Mouse (Mus musculus) forebrain, embryonic 11.5 days (tissue): Measurements from ENCODE around the gene Rin1. TPM values are rescaled to one million over a fixed set of nuclear protein-coding genes. Genes with fewer than 3 reads are reported as not detected.

ENCODE experiments used
- ATAC-seq: fragments of 200-750 bp; cut with Nextera tagmentation; replicated peaks from 2 replicates; pipeline ENCODE4 v1.8.0; 2017; ENCODE audit warnings: moderate TSS enrichment; ENCODE audit not compliant: low FRiP score
- DNase-seq: peaks from one replicate; pipeline ENCODE4 v3.0.0-alpha.2; 2017; ENCODE audit warnings: low spot score
- H3K27ac ChIP-seq: fragments of 300-500 bp; sonication (generic); 2 replicates; pipeline ENCODE4 v1.5.1; 2014; ENCODE audit warnings: low read depth, low read length
- H3K27me3 ChIP-seq: fragments of 300-500 bp; sonication (generic); 2 replicates; pipeline ENCODE4 v1.6.1; 2014; ENCODE audit warnings: mild to moderate bottlenecking, low read length, mixed read lengths; ENCODE audit not compliant: control insufficient read depth, insufficient read depth
- H3K36me3 ChIP-seq: fragments of 300-500 bp; sonication (generic); 2 replicates; pipeline ENCODE4 v1.6.1; 2014; ENCODE audit warnings: mild to moderate bottlenecking, low read length, moderate library complexity, mixed read lengths; ENCODE audit not compliant: control insufficient read depth, insufficient read depth
- H3K4me1 ChIP-seq: fragments of 300-500 bp; sonication (generic); replicated peaks from 2 replicates; pipeline ENCODE4 v1.6.1; 2014; ENCODE audit warnings: low read length, mixed read lengths; ENCODE audit not compliant: control insufficient read depth, insufficient read depth
- H3K4me2 ChIP-seq: fragments of 300-500 bp; sonication (generic); 2 replicates; pipeline ENCODE4 v1.6.1; 2014; ENCODE audit warnings: low read depth, mild to moderate bottlenecking, low read length, moderate library complexity, mixed read lengths; ENCODE audit not compliant: severe bottlenecking
- H3K4me3 ChIP-seq: fragments of 300-500 bp; sonication (generic); 2 replicates; pipeline ENCODE4 v1.5.1; 2014; ENCODE audit warnings: low read depth, low read length
- H3K9ac ChIP-seq: fragments of 300-500 bp; sonication (generic); 2 replicates; pipeline ENCODE4 v1.6.1; 2014; ENCODE audit warnings: low read length
- H3K9me3 ChIP-seq: fragments of 300-500 bp; sonication (generic); 2 replicates; pipeline ENCODE4 v1.6.1; 2016; ENCODE audit warnings: low read length, mixed read lengths; ENCODE audit not compliant: control insufficient read depth
- WGBS: fragments of 180-500 bp; shearing (Covaris S2); extraction: QIAGEN DNeasy Blood & Tissue Kit; methylation state at CpG from one replicate; pipeline ENCODE4 v1.1.7; 2014; 5-methylcytosine and 5-hydroxymethylcytosine counted together
- polyA plus RNA-seq: library from polyadenylated mRNA; unstranded; fragments of >200 nt; fragmentation: Nextera tagmentation; extraction: Ambion mirVana; gene quantifications from 2 replicates; pipeline ENCODE4 v1.2.1, GENCODE M21; 2014

The Rin1 gene
- polyA plus RNA-seq, 1 experiment from 2014 or later, result 2.0 TPM

- Histone ChIP-seq H3K9me3 (no peaks in the 10 kb centered on the region), H3K4me1 (peaks cover 11% of the 10 kb centered on the region; the same call in 1 of the 2 replicates), H3K36me3 (no peaks in the 10 kb centered on the region), H3K4me2 (peak overlapping the region; percentile 15; the same call in 1 of the 2 replicates), H3K27ac (0 out of 2 replicates have a peak overlapping the region, but pooled peaks have one; percentile 18), H3K4me3 (no peak overlapping the region), H3K27me3 (no peaks in the 10 kb centered on the region), H3K9ac (peak overlapping the region; percentile 35; the same call in 1 of the 2 replicates)
- ATAC-seq, result peak; percentile 31; the same call in 1 of the 2 replicates
- 13% methylated on average over 10 of the region's 10 CpGs for WGBS
- no peak for DNase-seq
Measured at GRCm38 (mm10) chr19:5058801-5059771, 8.8 kb downstream of the Rin1 start.

GRCm38 (mm10) chr19:5060365-5061330 is 10.4 kb downstream of the Rin1 start:
- no peaks in the 10 kb centered on the region for H3K36me3 ChIP-seq
- H3K27me3 ChIP-seq, result no peaks in the 10 kb centered on the region
- WGBS, result 44% methylated on average over 5 of the region's 5 CpGs
- H3K4me2 ChIP-seq, result no peak overlapping the region
- no peaks in the 10 kb centered on the region for H3K9me3 ChIP-seq
- ATAC-seq, result no peak
- no peak overlapping the region for H3K27ac ChIP-seq
- H3K9ac ChIP-seq, result no peak overlapping the region
- peaks cover 11% of the 10 kb centered on the region; the same call in 1 of the 2 replicates for H3K4me1 ChIP-seq
- no peak overlapping the region for H3K4me3 ChIP-seq
- no peak for DNase-seq

GRCm38 (mm10) chr19:5062041-5062440 is 11.8 kb downstream of the Rin1 start:
- Histone ChIP-seq H3K4me2 (no peak overlapping the region), H3K9me3 (no peaks in the 10 kb centered on the region), H3K36me3 (no peaks in the 10 kb centered on the region), H3K4me3 (no peak overlapping the region), H3K9ac (no peak overlapping the region), H3K27ac (no peak overlapping the region), H3K27me3 (peaks cover 3% of the 10 kb centered on the region; the same call in 1 of the 2 replicates), H3K4me1 (peaks cover 14% of the 10 kb centered on the region; the same call in 1 of the 2 replicates)
- DNase-seq, result no peak
- ATAC-seq, result no peak
- 91% methylated on average over 5 of the region's 5 CpGs for WGBS

- 73% methylated on average over 6 of the region's 6 CpGs for WGBS
- DNase-seq (no peak), ATAC-seq (no peak)
- no peak overlapping the region for H3K4me2 ChIP-seq
- peaks cover 7% of the 10 kb centered on the region; the same call in 1 of the 2 replicates for H3K27me3 ChIP-seq
- H3K4me1 ChIP-seq, result peaks cover 18% of the 10 kb centered on the region; the same call in 1 of the 2 replicates
- H3K9me3 ChIP-seq, result no peaks in the 10 kb centered on the region
- no peak overlapping the region for H3K4me3 ChIP-seq
- no peak overlapping the region for H3K9ac ChIP-seq
- H3K27ac ChIP-seq, result no peak overlapping the region
- H3K36me3 ChIP-seq, result no peaks in the 10 kb centered on the region
Measured at GRCm38 (mm10) chr19:5062446-5062845, 12.2 kb downstream of the Rin1 start.

GRCm38 (mm10) chr19:5065104-5065503 is 14.8 kb downstream of the Rin1 start:
- 79% methylated on average over 7 of the region's 7 CpGs for WGBS

GRCm38 (mm10) chr19:5067040-5067799 is 16.9 kb downstream of the Rin1 start:
- DNase-seq, result no peak
- peaks cover 31% of the 10 kb centered on the region for H3K4me1 ChIP-seq
- 8% methylated on average over 15 of the region's 15 CpGs for WGBS

More at GRCm38 (mm10) chr19:5065104-5065503, 14.8 kb downstream of the Rin1 start:
- Histone ChIP-seq H3K27me3 (peaks cover 30% of the 10 kb centered on the region), H3K4me3 (no peak overlapping the region), H3K36me3 (no peaks in the 10 kb centered on the region), H3K9ac (no peak overlapping the region), H3K4me1 (peaks cover 25% of the 10 kb centered on the region), H3K4me2 (no peak overlapping the region), H3K9me3 (no peaks in the 10 kb centered on the region), H3K27ac (no peak overlapping the region)
- no peak for DNase-seq
- no peak for ATAC-seq

GRCm38 (mm10) chr19:5067867-5068569 is 17.7 kb downstream of the Rin1 start, which contains the start of gene Cd248:
Gene Cd248, plus strand, starts transcription at chr19:5068078.
- Histone ChIP-seq H3K9me3 (no peaks in the 10 kb centered on the region), H3K4me2 (peak within 1 kb of the TSS; percentile 88), H3K4me3 (peak within 1 kb of the TSS; percentile 35), H3K9ac (peak within 1 kb of the TSS; percentile 60), H3K36me3 (no peaks in the 10 kb centered on the region), H3K27ac (no peak within 1 kb of the TSS), H3K27me3 (peaks cover 32% of the 10 kb centered on the region), H3K4me1 (peaks cover 31% of the 10 kb centered on the region)
- peak; percentile 79 for DNase-seq
- 1% methylated on average over 49 of the region's 56 CpGs for WGBS
- ATAC-seq, result no peak; the same call in 1 of the 2 replicates

More at GRCm38 (mm10) chr19:5067040-5067799, 16.9 kb downstream of the Rin1 start:
- Histone ChIP-seq H3K27ac (no peak overlapping the region), H3K36me3 (no peaks in the 10 kb centered on the region), H3K27me3 (peaks cover 32% of the 10 kb centered on the region), H3K4me2 (peak overlapping the region; percentile 88), H3K9ac (peak overlapping the region; percentile 60; the same call in 1 of the 2 replicates), H3K9me3 (no peaks in the 10 kb centered on the region), H3K4me3 (peak overlapping the region; percentile 35; the same call in 1 of the 2 replicates)
- no peak for ATAC-seq
